Mouse (Mus musculus): ENCODE data around the gene Nufip2. TPM values are rescaled to one million over a fixed set of nuclear protein-coding genes. Genes with fewer than 3 reads are reported as not detected.

Nufip2 gene
- polyA plus RNA-seq, 1 experiment from 2014 or later = 3.9 TPM

DNA sequence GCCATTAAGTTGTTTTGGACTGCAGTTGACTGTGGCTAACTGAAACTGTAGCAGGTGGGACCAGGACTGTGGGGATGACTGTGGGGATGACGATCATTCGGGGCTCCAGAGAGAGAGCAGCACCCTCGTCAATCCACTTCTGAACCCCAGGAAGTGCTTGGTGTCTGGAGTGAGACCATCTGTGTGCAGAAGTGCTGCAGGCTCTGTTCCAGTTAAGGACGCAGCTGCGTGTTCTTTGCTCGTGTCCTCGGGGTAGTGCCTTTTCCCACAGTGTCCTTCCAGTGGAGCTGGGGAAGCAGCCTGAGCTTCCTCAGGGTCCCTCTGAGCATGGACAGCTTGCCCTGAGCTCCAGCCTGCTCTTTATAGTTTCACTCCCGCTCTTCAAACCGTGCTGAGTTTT lies 104.3 kb downstream of the Nufip2 start:
- H3K4me3 ChIP-seq = no peak overlapping the region
- no peaks in the 10 kb centered on the region for H3K9me3 ChIP-seq
- no peak overlapping the region for H3K4me2 ChIP-seq (replicated peaks)
- H3K36me3 ChIP-seq = no peaks in the 10 kb centered on the region
- no peaks in the 10 kb centered on the region for H3K27me3 ChIP-seq
- H3K9ac ChIP-seq (replicated peaks) = 0 out of 2 replicates have a peak overlapping the region, but pooled peaks have one; percentile 22
- 43% methylated on average over 9 of the region's 9 CpGs for WGBS
- ATAC-seq (replicated peaks) = no peak
- peak overlapping the region; percentile 76 for H3K27ac ChIP-seq (replicated peaks)
- H3K4me1 ChIP-seq = peaks cover 56% of the 10 kb centered on the region

DNA sequence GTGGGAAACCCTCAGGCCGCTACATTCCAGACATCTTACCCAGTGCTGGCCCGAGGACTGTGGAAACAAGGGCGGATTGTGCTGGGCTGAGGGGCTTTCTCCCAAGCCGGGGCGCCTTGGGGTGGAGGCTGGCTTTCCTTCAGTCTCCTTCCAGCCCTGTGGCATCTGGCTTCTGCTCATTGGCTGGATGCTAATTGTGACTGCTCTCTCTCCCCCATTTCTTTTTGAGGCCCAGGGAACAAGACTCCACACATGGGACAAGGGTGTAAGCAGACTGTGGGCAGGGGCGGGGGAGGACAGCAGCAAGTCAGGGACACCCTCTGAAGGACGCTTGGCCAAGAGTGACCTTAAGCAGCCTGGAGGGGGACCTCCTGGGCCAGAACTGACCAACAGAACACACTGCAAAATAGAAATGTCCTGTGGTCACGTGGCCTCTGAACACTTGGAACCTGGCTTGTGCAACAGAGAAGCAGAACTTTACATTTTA lies 105.3 kb downstream of the Nufip2 start:
- Histone ChIP-seq H3K4me1 (peaks cover 46% of the 10 kb centered on the region), H3K36me3 (no peaks in the 10 kb centered on the region), H3K9me3 (no peaks in the 10 kb centered on the region), H3K27me3 (no peaks in the 10 kb centered on the region), H3K9ac (replicated peaks) (peak overlapping the region; percentile 22), H3K4me3 (no peak overlapping the region), H3K4me2 (replicated peaks) (no peak overlapping the region), H3K27ac (replicated peaks) (peak overlapping the region; percentile 76)
- peak; percentile 71 for ATAC-seq (replicated peaks)
- 26% methylated on average over 8 of the region's 8 CpGs for WGBS

Other genes starting within 250 kb of the Nufip2 start
- gene Coro6, start 223.7 kb upstream of the Nufip2 start, polyA plus RNA-seq (2015; fragmentation: Nextera tagmentation; extraction: Ambion mirVana) = 0.08 and 0.09 TPM in 2 replicates
- 37.3 and 41.8 TPM in 2 replicates for gene Ankrd13b, start 196.5 kb upstream of the Nufip2 start, polyA plus RNA-seq (2015; fragmentation: Nextera tagmentation; extraction: Ambion mirVana)
- 14.4 and 15.9 TPM in 2 replicates for gene Git1, start 192.6 kb upstream of the Nufip2 start, polyA plus RNA-seq (2015; fragmentation: Nextera tagmentation; extraction: Ambion mirVana)
- 1.9 and 2.4 TPM in 2 replicates for gene Abhd15, start 171.0 kb upstream of the Nufip2 start, polyA plus RNA-seq (2015; fragmentation: Nextera tagmentation; extraction: Ambion mirVana)
- 15.0 and 19.5 TPM in 2 replicates for gene Trp53i13, start 170.2 kb upstream of the Nufip2 start, polyA plus RNA-seq (2015; fragmentation: Nextera tagmentation; extraction: Ambion mirVana)
- gene Gm10392, start 167.0 kb upstream of the Nufip2 start, polyA plus RNA-seq (2015; fragmentation: Nextera tagmentation; extraction: Ambion mirVana) = not detected in 2 replicates
- 27.0 and 28.9 TPM in 2 replicates for gene Taok1, start 78.3 kb upstream of the Nufip2 start, polyA plus RNA-seq (2015; fragmentation: Nextera tagmentation; extraction: Ambion mirVana)
- gene Cryba1, start 39.1 kb downstream of the Nufip2 start, polyA plus RNA-seq (2015; fragmentation: Nextera tagmentation; extraction: Ambion mirVana) = 0.18 and 0.38 TPM in 2 replicates
- 45.5 and 52.5 TPM in 2 replicates for gene Myo18a, start 77.1 kb downstream of the Nufip2 start, polyA plus RNA-seq (2015; fragmentation: Nextera tagmentation; extraction: Ambion mirVana)
- gene Gm10277, start 101.6 kb downstream of the Nufip2 start, polyA plus RNA-seq (2015; fragmentation: Nextera tagmentation; extraction: Ambion mirVana) = 2.4 and 2.5 TPM in 2 replicates
- 10.2 and 11.2 TPM in 2 replicates for gene Pipox, start 207.9 kb downstream of the Nufip2 start, polyA plus RNA-seq (2015; fragmentation: Nextera tagmentation; extraction: Ambion mirVana)
- gene Sez6, start 244.6 kb downstream of the Nufip2 start, polyA plus RNA-seq (2015; fragmentation: Nextera tagmentation; extraction: Ambion mirVana) = 243 and 249 TPM in 2 replicates